Mouse (Mus musculus): ENCODE measurements at regions not wholly inside any gene's neighbourhood (a gene's known extent, or its start where the extent isn't known, plus 50 kb on each side); places are given as distances from the start of the nearest gene placed in this dataset.

GRCm38 (mm10) chr4:131500928-131501650 lies 337.0 kb downstream of the Ptpru start:
- no peak for DNase-seq

- no peak for DNase-seq
These were observed 329.9 kb downstream of the Ptpru start for GRCm38 (mm10) chr4:131508154-131508553.

GRCm38 (mm10) chr4:131511586-131511985 lies 326.5 kb downstream of the Ptpru start:
- DNase-seq, result no peak

- no peak for DNase-seq
These were observed 325.3 kb downstream of the Ptpru start for GRCm38 (mm10) chr4:131512768-131513167.

- DNase-seq, result no peak
These were observed 317.3 kb downstream of the Ptpru start for GRCm38 (mm10) chr4:131520636-131521306.

- no peak for DNase-seq
These were observed 316.8 kb downstream of the Ptpru start for GRCm38 (mm10) chr4:131521307-131521651.

- DNase-seq, result no peak
These were observed 312.9 kb downstream of the Ptpru start for GRCm38 (mm10) chr4:131525236-131525635.

GRCm38 (mm10) chr4:131530491-131530890 lies 307.6 kb downstream of the Ptpru start:
- no peak for DNase-seq

- peak; percentile 24 for DNase-seq
These were observed 307.1 kb downstream of the Ptpru start for GRCm38 (mm10) chr4:131531003-131531402.

GRCm38 (mm10) chr4:131534831-131535230 lies 303.3 kb downstream of the Ptpru start:
- DNase-seq, result peak; percentile 7

GRCm38 (mm10) chr4:131538237-131538636 lies 299.9 kb downstream of the Ptpru start:
- DNase-seq, result no peak

GRCm38 (mm10) chr4:131546422-131547200 lies 291.5 kb downstream of the Ptpru start:
- no peak for DNase-seq

GRCm38 (mm10) chr4:131549581-131549980 lies 288.5 kb downstream of the Ptpru start:
- DNase-seq, result no peak

GRCm38 (mm10) chr4:131558513-131558912 lies 279.6 kb downstream of the Ptpru start:
- DNase-seq, result no peak

- DNase-seq, result no peak
These were observed 274.2 kb downstream of the Ptpru start for GRCm38 (mm10) chr4:131563851-131564250.

GRCm38 (mm10) chr4:131565203-131565602 lies 272.9 kb downstream of the Ptpru start:
- DNase-seq, result no peak

GRCm38 (mm10) chr4:131567241-131567640 lies 270.8 kb downstream of the Ptpru start:
- no peak for DNase-seq

GRCm38 (mm10) chr4:131569156-131569555 lies 268.9 kb downstream of the Ptpru start:
- no peak for DNase-seq

GRCm38 (mm10) chr4:131577571-131577970 lies 260.5 kb downstream of the Ptpru start:
- no peak for DNase-seq

- peak; percentile 48 for DNase-seq
These were observed 252.1 kb downstream of the Ptpru start for GRCm38 (mm10) chr4:131585946-131586345.

- DNase-seq, result no peak
These were observed 250.6 kb downstream of the Ptpru start for GRCm38 (mm10) chr4:131587536-131587935.

GRCm38 (mm10) chr4:131590136-131590535 lies 248.0 kb downstream of the Ptpru start:
- peak; percentile 84 for DNase-seq

- DNase-seq, result no peak
These were observed 246.6 kb downstream of the Ptpru start for GRCm38 (mm10) chr4:131591456-131591855.

GRCm38 (mm10) chr4:131597996-131598395 lies 240.1 kb downstream of the Ptpru start:
- DNase-seq, result no peak

Data from kidney, adult 9 months (tissue).